In genomic region chr13:21171156-21171530, GRCm38 (mm10) we compare ENCODE assay signal across 8 mouse cellular contexts. TPM values are rescaled to one million over a fixed set of nuclear protein-coding genes. Genes with fewer than 3 reads are reported as not detected.
A peak's percentile ranks its signal among the peaks of the same experiment; 100 is the strongest.
DNase-seq lines count a peak whose midpoint lies in the region; ATAC-seq and TF ChIP-seq lines count a peak whose summit lies in the region.

No protein-coding gene starts in this region.

- ATAC-seq in hindbrain, postnatal 0 days: no peak

- no peak overlapping the region for H3K27ac ChIP-seq in hindbrain, postnatal 0 days

- peak; percentile 35 for DNase-seq in cerebellum, adult 11-12 months
- no peak for DNase-seq in cerebellum, adult 11 months
- DNase-seq in thymus, postnatal 0 days (ENCODE audit: low spot score): peak; percentile 33
- DNase-seq in thymus, postnatal 25 days: no peak
- DNase-seq in hindbrain, postnatal 0 days (ENCODE audit: low spot score): peak; percentile 45
- DNase-seq in neural tube, embryonic 10.5 days (ENCODE audit: extremely low spot score, low spot score): peak; percentile 39
- DNase-seq in natural killer cell, adult 2 months (ENCODE audit: low spot score in 2 of 2): no peak
- no peak for DNase-seq in adrenal gland, adult 18-20 months (ENCODE audit: low spot score in 2 of 2)

- H3K4me3 ChIP-seq in hindbrain, postnatal 0 days (ENCODE audit: low read length): peak overlapping the region; percentile 56

- no peaks in the 10 kb centered on the region for H3K9me3 ChIP-seq in hindbrain, postnatal 0 days (ENCODE audit: low read length)

- H3K27me3 ChIP-seq in hindbrain, postnatal 0 days (ENCODE audit: insufficient read depth, low read length): no peaks in the 10 kb centered on the region

- no peak for TF ChIP-seq CTCF in hindbrain, postnatal 0 days (IDR thresholded peaks at IDR 0.05; ENCODE audit: low read depth)

- no peaks in the 10 kb centered on the region for H3K36me3 ChIP-seq in hindbrain, postnatal 0 days (ENCODE audit: insufficient read depth, low read length)

- H3K4me1 ChIP-seq in hindbrain, postnatal 0 days (ENCODE audit: insufficient read depth, low read length): no peaks in the 10 kb centered on the region

- H3K9ac ChIP-seq in hindbrain, postnatal 0 days (replicated peaks; ENCODE audit: low read length): no peak overlapping the region

- WGBS in hindbrain, postnatal 0 days: 8% methylated on average over 15 of the region's 15 CpGs

- H3K4me2 ChIP-seq in hindbrain, postnatal 0 days (ENCODE audit: low read depth, low read length): peak overlapping the region; percentile 65

RNA-seq across cellular contexts. Expression of gene Trim27, which starts 8.1 kb away (rescaled TPM):
- polyA plus RNA-seq in thymus, postnatal 0 days (2015; fragmentation: Nextera tagmentation; extraction: Ambion mirVana): 160 and 174 TPM in 2 replicates
- 84.9 and 107 TPM in 2 replicates for total RNA-seq in hindbrain, postnatal 0 days (2014; rRNA removed)
- 68.3 and 69.1 TPM in 2 replicates for polyA plus RNA-seq in hindbrain, postnatal 0 days (2015; fragmentation: Nextera tagmentation; extraction: Ambion mirVana)
- total RNA-seq in adrenal gland, adult 18-20 months (2021): 10 to 100 TPM; 45.3 to 49.9 TPM

RNA-seq across cellular contexts. Expression of gene Olfr1368, which starts 25.5 kb away (rescaled TPM):
- polyA plus RNA-seq in thymus, postnatal 0 days (2015; fragmentation: Nextera tagmentation; extraction: Ambion mirVana): not detected in 2 replicates
- not detected in 2 replicates for total RNA-seq in hindbrain, postnatal 0 days (2014; rRNA removed)
- polyA plus RNA-seq in hindbrain, postnatal 0 days (2015; fragmentation: Nextera tagmentation; extraction: Ambion mirVana): not detected in 2 replicates
- not detected for total RNA-seq in adrenal gland, adult 18-20 months (2021)

RNA-seq across cellular contexts. Expression of gene Olfr263, which starts 41.7 kb away (rescaled TPM):
- polyA plus RNA-seq in thymus, postnatal 0 days (2015; fragmentation: Nextera tagmentation; extraction: Ambion mirVana): not detected in 2 replicates
- not detected in 2 replicates for total RNA-seq in hindbrain, postnatal 0 days (2014; rRNA removed)
- polyA plus RNA-seq in hindbrain, postnatal 0 days (2015; fragmentation: Nextera tagmentation; extraction: Ambion mirVana): not detected in 2 replicates
- total RNA-seq in adrenal gland, adult 18-20 months (2021): not detected

RNA-seq across cellular contexts. Expression of gene Olfr1369-ps1, which starts 59.9 kb away (rescaled TPM):
- polyA plus RNA-seq in thymus, postnatal 0 days (2015; fragmentation: Nextera tagmentation; extraction: Ambion mirVana): 0.14 and 0.18 TPM in 2 replicates
- not detected in 2 replicates for total RNA-seq in hindbrain, postnatal 0 days (2014; rRNA removed)
- polyA plus RNA-seq in hindbrain, postnatal 0 days (2015; fragmentation: Nextera tagmentation; extraction: Ambion mirVana): 0.06 TPM in 1 of 2 replicates, not detected in the other
- total RNA-seq in adrenal gland, adult 18-20 months (2021): not detected

Comparison
In these comparisons a context has a peak if more than half of its experiments do, and no peak if none do; other contexts are left out.
1. DNase-seq: peak in cerebellum, adult 11-12 months (single experiment), thymus, postnatal 0 days (single experiment), hindbrain, postnatal 0 days (single experiment) and neural tube, embryonic 10.5 days (single experiment); none in cerebellum, adult 11 months (single experiment), thymus, postnatal 25 days (single experiment), natural killer cell, adult 2 months (0 of 2) and adrenal gland, adult 18-20 months (0 of 2).